Mouse (Mus musculus) forelimb bud, embryonic 11.5 days (tissue): ENCODE measurements around the gene Tmprss4.

Experiments
- DNase-seq: peaks from one replicate; pipeline ENCODE4 v3.0.0-alpha.2; 2012; ENCODE audit warnings: low read depth, low spot score

Tmprss4 gene

DNA sequence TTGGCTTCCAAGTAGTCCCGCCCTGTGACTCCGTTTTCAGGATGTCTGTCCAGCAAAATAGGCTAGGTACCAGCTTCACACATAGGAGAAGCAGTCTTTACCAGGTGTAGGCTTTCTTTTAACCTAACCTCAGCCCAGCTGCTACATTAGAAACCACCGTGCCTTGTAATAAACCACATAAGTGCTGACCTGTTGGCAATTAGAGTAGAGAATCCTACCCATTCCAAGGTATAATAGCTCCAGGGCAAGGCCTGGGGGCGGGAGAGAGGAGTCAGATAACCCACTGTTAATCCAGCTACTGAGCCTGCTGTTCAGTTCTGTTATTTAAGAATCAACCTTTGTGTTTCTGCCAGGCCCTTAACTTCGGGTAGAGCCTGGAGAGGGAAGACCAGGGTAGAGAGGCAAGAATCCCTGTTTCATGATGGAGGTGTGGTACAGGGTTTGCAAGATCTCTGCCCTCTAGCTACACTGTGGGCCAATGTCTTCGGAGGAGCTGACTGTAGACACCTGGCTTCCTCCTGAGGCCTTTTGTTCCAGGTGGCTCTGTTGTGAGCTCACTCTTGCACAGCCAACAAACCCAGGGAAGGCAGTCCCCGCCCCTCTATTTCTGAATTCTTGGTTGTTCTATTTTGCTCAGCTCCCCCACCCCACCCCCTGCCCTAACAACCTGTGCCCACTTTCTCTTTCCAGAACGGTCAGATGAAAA, 7.6 kb downstream of the Tmprss4 start:
- DNase-seq, result no peak

DNA sequence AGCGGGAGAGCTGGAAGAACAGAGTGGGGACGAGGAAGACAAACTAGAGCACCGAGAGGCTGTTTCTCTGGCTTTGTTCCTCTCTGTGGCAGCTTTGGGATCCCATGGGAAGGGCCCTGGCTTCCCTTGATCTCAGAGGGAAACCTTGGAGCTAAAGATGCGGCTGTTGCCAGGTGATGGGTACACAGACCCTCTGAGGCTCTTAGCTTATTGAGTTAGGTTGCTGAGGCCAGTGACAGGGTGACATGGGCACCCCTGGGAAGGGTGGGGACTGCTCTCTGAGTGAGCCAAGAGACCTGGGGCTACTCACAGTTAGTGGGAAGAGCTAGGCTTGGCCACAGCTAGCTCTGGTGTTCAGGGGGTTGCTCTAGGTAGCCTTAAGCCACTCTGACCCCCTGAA, 8.4 kb downstream of the Tmprss4 start:
- no peak for DNase-seq

- no peak for DNase-seq
These were observed 14.2 kb downstream of the Tmprss4 start for GRCm38 (mm10) chr9:45189661-45190174.

- DNase-seq, result no peak
These were observed 15.0 kb downstream of the Tmprss4 start for GRCm38 (mm10) chr9:45188570-45189563.

GRCm38 (mm10) chr9:45185250-45185649, 18.6 kb downstream of the Tmprss4 start:
- DNase-seq, result no peak

DNA sequence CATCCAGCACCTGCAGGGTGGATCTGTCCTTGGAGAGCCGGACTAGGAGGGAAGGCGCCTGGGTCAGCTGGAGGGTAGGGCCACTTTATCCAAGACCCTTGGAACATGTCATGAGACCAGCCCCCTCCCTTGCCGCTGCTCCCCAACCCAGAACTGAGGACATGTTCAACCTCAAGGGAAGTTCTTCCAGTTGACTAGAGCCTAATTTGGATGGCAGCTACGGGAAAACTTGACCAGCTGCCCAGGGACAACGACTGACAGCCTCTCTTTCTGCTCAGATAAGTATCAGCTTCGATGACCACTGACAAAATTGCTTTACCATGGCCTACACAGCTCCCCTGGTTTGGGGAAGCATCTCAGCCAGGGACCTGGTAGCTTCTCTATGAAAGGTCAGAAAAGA, 20.6 kb downstream of the Tmprss4 start:
- DNase-seq, result no peak

GRCm38 (mm10) chr9:45182521-45182920, 21.4 kb downstream of the Tmprss4 start:
- DNase-seq, result no peak

- DNase-seq, result no peak
These were observed 22.1 kb downstream of the Tmprss4 start, which contains the start of gene BC049352 for GRCm38 (mm10) chr9:45181770-45182169. BC049352 (plus strand) TSS chr9:45182007.

DNA sequence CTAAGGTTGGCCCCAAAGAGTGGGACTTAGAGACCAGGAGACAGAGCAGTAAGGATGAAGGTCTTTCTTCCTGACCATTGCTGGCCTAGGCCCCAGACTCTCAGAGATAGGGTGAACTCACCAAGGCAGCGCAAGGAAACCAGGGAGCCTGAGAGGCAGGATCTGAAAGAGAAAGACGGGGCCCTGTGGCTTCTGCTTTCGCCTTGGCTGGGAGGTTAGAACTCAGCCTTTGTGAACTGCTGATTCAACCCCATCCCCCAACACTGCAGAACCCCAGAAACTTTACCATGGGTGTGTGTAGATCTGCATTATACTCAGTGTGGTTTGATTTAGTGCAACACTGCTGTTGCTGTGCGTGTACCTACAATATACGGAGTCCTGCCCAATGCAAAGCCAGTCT, 24.6 kb downstream of the Tmprss4 start:
- DNase-seq, result no peak

- no peak for DNase-seq
These were observed 30.4 kb downstream of the Tmprss4 start for GRCm38 (mm10) chr9:45173475-45173874.

DNA sequence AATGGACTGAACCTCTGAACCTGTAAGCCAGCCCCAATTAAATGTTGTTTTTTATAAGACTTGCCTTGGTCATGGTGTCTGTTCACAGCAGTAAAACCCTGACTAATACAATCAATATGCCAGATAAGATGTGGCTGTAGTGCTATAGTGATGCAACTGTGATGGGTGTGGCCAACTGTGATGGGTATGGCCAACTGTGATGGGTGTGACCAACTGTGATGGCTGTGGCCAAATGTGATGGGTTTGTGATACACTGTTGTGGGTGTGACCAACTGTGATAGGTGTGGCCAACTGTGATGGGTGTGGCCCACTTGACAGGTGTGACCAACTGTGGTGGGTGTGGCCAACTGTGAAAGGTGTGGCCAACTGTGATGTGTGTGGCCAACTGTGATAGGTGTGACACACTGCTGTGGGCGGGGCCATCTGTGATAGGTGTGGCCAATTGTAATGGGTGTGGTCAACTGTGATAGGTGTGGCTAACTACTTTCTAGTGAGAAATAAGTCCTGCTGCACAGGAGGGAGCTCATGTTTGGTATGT, 32.8 kb downstream of the Tmprss4 start:
- DNase-seq, result no peak

- DNase-seq, result no peak
These were observed 33.7 kb downstream of the Tmprss4 start for GRCm38 (mm10) chr9:45170150-45170549.

GRCm38 (mm10) chr9:45167903-45168302, 36.0 kb downstream of the Tmprss4 start:
- DNase-seq, result no peak

GRCm38 (mm10) chr9:45153361-45153760, 50.5 kb downstream of the Tmprss4 start:
- no peak for DNase-seq

DNA sequence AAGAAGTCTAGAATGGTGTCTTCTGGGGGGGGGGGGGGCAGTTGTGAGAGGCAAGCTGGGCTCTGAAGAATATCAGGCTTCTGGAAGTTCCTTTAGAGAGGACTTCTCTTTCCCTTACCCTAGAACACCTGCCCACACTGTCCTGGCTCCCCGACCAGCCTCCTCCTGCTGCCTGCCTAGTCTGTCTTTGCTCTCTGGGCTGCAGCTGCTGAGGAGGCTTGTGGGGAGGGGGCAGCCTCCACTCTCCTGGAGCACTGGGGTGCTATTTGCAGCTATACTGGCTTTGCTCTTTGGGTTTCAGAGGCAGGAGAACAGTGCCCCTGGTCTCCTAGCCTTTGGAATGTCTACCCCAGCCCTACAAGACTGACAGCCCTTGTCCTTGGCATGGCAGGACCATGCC, 53.0 kb downstream of the Tmprss4 start:
- DNase-seq, result no peak

DNA sequence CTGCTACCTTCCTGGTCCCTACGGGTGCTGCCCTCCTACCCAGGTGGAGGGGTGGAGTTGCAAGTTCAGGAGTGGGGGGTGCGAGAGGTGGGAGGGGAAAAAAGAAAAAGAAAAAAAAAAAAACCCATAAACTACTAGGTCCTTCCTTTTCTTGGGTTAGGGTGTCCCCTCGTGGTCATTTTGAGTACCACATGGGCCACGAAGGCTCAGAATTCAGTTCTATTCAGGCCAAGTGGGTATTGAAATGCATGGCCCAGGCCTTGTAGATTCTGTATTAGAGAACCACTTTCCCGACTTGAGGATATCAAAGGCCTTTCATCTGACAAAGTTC, 57.7 kb downstream of the Tmprss4 start:
- DNase-seq, result peak; percentile 75

- peak; percentile 44 for DNase-seq
These were observed 58.2 kb downstream of the Tmprss4 start for GRCm38 (mm10) chr9:45145533-45146266.

DNA sequence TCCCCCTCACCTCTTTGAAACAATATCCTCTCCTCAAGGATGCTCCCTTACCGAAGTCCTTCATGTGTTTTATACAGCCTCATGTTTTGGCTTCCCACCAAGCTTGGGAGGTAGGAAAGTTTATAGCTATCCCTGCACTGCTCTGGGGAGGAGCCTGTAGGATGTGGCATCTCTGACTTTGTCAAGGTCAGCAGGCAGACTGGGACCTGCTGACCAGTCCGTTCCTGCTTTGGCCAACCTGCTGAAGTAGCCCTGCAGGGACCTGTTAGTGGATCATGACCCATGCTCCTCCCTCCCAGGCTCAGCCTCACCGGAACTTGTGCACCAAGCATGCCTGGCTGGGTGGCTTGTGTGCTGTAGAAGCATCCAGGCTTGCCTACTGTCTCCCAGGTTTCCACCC, 61.2 kb downstream of the Tmprss4 start:
- DNase-seq, result no peak

DNA sequence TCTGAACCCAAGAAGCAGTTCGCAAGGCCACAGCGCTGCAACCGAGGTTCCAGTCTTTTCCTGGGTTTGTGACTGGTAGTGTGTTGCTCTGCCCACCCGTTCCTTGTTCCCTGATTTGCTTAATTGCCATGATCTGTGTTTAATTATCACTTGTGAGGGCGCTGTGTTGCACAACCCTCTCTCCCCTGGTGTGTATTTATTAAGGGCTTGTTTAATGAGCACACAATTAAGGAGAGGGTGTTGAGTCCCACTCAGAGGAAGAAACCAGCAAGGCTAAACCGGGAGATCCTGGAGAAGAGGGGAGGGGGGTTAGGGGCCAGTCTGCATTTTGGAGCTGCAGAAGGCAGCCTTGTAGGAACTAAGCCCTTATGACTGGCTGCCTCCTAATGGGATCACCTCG, 62.9 kb downstream of the Tmprss4 start:
- DNase-seq, result no peak

GRCm38 (mm10) chr9:45139082-45139481, 64.8 kb downstream of the Tmprss4 start:
- DNase-seq, result no peak

- DNase-seq, result no peak
These were observed 65.5 kb downstream of the Tmprss4 start, which contains the start of gene Scn4b for GRCm38 (mm10) chr9:45138191-45139032. Scn4b (plus strand) TSS chr9:45138395.
